Mouse (Mus musculus) liver, embryonic 13.5 days (tissue): ENCODE data around the gene Rad51c. TPM values are rescaled to one million over a fixed set of nuclear protein-coding genes. Genes with fewer than 3 reads are reported as not detected.
A peak's percentile ranks its signal among the peaks of the same experiment; 100 is the strongest.
"Not testable (repeated sequence)": the region's sequence is repeated elsewhere in the genome, so short reads cannot be mapped to it uniquely, and the experiment has no call there.

Experiments used
- ATAC-seq: fragments of 200-750 bp; cut with Nextera tagmentation; 2 replicates; pipeline ENCODE4 v1.8.0; 2017; ENCODE audit warnings: low read depth, mild to moderate bottlenecking, moderate number of reproducible peaks, moderate library complexity
- DNase-seq: peaks from one replicate; pipeline ENCODE4 v3.0.0; 2022
- H3K27ac ChIP-seq: fragments of 300-500 bp; sonication (generic); 2 replicates; pipeline ENCODE4 v1.5.1; 2015; ENCODE audit warnings: moderate library complexity, mild to moderate bottlenecking, inconsistent platforms
- H3K27me3 ChIP-seq: fragments of 300-500 bp; sonication (generic); 2 replicates; pipeline ENCODE4 v1.6.1; 2015; ENCODE audit warnings: mild to moderate bottlenecking, inconsistent platforms
- H3K36me3 ChIP-seq: fragments of 300-500 bp; sonication (generic); 2 replicates; pipeline ENCODE4 v1.6.1; 2015; ENCODE audit warnings: mild to moderate bottlenecking, inconsistent platforms
- H3K4me1 ChIP-seq: fragments of 300-500 bp; sonication (generic); replicated peaks from 2 replicates; pipeline ENCODE4 v1.6.1; 2015; ENCODE audit warnings: inconsistent platforms
- H3K4me2 ChIP-seq: fragments of 300-500 bp; sonication (generic); 2 replicates; pipeline ENCODE4 v1.6.1; 2015; ENCODE audit warnings: inconsistent platforms, mild to moderate bottlenecking, moderate library complexity
- H3K4me3 ChIP-seq: fragments of 300-500 bp; sonication (generic); replicated peaks from 2 replicates; pipeline ENCODE4 v1.5.1; 2015; ENCODE audit warnings: mild to moderate bottlenecking, inconsistent platforms
- H3K9ac ChIP-seq: fragments of 300-500 bp; sonication (generic); 2 replicates; pipeline ENCODE4 v1.6.1; 2015; ENCODE audit warnings: mild to moderate bottlenecking, inconsistent platforms
- H3K9me3 ChIP-seq: fragments of 300-500 bp; sonication (generic); replicated peaks from 2 replicates; pipeline ENCODE4 v1.6.1; 2016; ENCODE audit warnings: inconsistent platforms
- WGBS: fragments of 180-500 bp; shearing (Covaris S2); methylation state at CpG from one replicate; pipeline ENCODE4 v1.1.7; 2015; ENCODE audit not compliant: insufficient replicate concordance; 5-methylcytosine and 5-hydroxymethylcytosine counted together
- polyA plus RNA-seq: library from polyadenylated mRNA; unstranded; fragments of >200 nt; fragmentation: Nextera tagmentation; extraction: Ambion mirVana; gene quantifications from 2 replicates; pipeline ENCODE4 v1.2.1, GENCODE M21; 2015

Rad51c gene
- polyA plus RNA-seq, 1 experiment from 2014 or later: 5.0 TPM

DNA sequence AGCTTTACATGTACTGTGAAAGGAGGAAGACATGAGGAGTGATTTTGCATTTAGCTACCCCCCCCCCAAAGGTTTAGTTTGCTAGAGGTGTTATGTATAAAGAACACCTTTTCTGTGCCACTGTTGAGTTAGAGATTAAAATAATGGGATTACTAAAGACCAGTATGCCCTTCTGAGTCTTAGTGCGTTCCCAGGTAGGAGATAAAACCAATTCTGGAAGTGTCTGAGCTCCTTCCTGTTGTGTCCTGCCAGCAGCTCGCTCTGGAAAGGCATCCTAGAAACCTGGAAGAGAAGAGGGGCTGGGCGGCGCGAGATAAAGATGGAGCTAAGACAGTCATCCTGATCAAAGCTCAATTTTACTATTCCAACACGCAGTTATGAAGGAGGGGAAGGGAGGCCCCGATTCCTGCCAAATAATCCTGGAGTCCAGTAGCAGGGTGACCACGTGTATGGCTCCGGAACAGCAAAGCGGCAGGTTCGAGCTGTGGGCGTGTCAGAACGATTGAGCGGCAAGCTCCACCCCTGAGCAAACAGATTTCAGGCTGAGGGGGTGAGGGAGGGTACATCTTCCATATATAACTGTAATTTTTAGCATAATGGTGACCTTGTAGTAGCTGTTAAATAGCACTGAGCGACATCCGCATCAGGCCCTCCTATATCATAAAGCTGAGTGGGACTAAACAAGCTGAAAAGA, 40.1 kb upstream of the Rad51c start:
- ATAC-seq (no peak), DNase-seq (no peak)
- Histone ChIP-seq H3K27ac (peak overlapping the region; percentile 73; the same call in 1 of the 2 replicates), H3K4me3 (no peak overlapping the region), H3K27me3 (no peaks in the 10 kb centered on the region), H3K4me1 (peaks cover 40% of the 10 kb centered on the region), H3K4me2 (peak overlapping the region; percentile 41), H3K9me3 (no peaks in the 10 kb centered on the region), H3K9ac (peak overlapping the region; percentile 30), H3K36me3 (no peaks in the 10 kb centered on the region)
- WGBS: 10% methylated on average over 16 of the region's 16 CpGs

DNA sequence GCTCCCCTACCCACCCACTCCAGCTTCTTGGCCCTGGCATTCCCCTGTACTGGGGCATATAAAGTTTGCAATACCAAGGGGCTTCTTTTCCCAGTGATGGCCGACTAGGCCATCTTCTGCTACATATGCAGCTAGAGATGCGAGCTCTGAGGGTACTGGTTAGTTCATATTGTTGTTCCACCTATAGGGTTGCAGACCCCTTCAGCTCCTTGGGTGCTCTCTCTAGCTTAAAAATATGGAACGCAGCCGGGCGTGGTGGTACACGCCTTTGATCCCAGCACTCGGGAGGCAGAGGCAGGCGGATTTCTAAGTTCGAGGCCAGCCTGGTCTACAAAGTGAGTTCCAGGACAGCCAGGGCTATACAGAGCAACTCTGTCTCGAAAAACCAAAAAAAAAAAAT, 39.3 kb upstream of the Rad51c start:
- H3K27me3 ChIP-seq, H3K9me3 ChIP-seq, DNase-seq, H3K4me2 ChIP-seq, ATAC-seq, H3K4me3 ChIP-seq, H3K36me3 ChIP-seq: not testable (repeated sequence)
- Histone ChIP-seq H3K4me1 (peaks cover 37% of the 10 kb centered on the region), H3K9ac (0 out of 2 replicates have a peak overlapping the region, but pooled peaks have one; percentile 26), H3K27ac (peak overlapping the region; percentile 73)
- WGBS: 53% methylated on average over 10 of the region's 10 CpGs

DNA sequence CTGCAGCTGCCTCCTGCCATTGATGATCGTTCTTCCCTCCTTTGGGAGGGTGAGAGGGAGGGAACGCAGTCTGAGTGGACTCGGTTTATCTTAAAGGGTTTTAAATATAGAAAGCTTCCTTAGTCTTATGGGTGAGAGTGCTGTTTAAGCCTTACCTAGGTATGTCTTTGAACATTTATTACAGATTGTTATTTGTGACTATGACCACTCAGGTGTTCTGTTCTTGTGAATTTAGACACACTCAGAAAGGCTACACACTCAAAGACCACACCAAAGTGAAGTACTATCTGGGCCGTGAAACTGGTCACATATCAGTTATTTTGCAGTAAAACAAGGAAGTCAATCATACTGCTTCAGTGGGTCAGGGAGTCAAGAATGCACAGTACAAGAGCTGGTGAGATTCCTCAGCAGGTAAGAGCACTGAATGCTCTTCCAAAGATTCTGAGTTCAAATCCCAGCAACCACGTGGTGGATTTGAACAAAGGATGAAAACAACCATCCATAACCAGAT, 38.7 kb upstream of the Rad51c start:
- peak overlapping the region; percentile 76 for H3K27ac ChIP-seq
- DNase-seq (peak; percentile 74), ATAC-seq (peak; percentile 82; the same call in 1 of the 2 replicates)
- no peaks in the 10 kb centered on the region for H3K9me3 ChIP-seq
- no peak overlapping the region for H3K4me2 ChIP-seq
- H3K27me3 ChIP-seq: 0 out of 2 replicates have a peak, but pooled peaks cover 2% of the 10 kb centered on the region
- no peak overlapping the region for H3K4me3 ChIP-seq
- 0% methylated on average over 5 of the region's 5 CpGs for WGBS
- H3K36me3 ChIP-seq: no peaks in the 10 kb centered on the region
- 0 out of 2 replicates have a peak overlapping the region, but pooled peaks have one; percentile 26 for H3K9ac ChIP-seq
- peaks cover 37% of the 10 kb centered on the region for H3K4me1 ChIP-seq

DNA sequence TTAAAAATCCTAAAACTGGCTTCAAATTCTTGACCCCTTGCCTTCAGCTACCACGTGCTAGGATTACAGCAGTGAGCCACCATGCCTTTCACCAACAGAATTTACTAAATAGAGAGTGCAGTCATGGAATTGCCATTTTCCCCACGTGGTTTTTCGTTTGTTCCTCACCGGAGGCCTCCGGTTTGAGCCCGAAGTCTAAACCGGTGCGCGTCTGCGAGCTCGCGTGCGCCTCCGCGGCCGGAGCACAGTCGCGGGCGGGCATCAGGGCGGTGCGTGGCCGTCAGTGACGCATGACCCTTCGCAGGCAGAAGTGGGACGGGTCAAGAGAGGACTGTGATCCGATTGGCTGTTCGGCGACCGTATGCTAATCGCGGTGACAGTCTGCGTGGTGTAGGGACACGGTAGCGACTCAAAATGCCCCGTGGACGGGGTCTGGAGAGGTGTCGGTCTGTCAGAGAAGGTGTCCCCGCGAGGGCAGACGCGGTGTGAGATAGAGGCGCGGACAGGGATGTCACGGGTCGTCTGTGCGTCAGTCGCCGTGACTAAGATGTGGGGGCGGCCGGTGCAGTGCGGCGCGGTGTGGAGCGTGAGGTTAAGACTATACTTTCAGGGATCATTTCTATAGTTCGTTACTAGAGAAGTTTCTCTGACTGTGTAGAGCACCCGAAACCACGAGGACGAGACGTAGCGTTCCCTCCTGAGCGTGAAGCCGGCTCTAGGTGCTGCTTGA, 38.1 kb upstream of the Rad51c start:
- Histone ChIP-seq H3K4me1 (peaks cover 35% of the 10 kb centered on the region), H3K4me3 (peak overlapping the region; percentile 44), H3K9ac (peak overlapping the region; percentile 72), H3K4me2 (peak overlapping the region; percentile 69), H3K27ac (peak overlapping the region; percentile 55)
- H3K27me3 ChIP-seq, H3K36me3 ChIP-seq, H3K9me3 ChIP-seq: not testable (repeated sequence)
- peak; percentile 88 for DNase-seq
- peak; percentile 90 for ATAC-seq
- under 1% methylated on average over 33 of the region's 62 CpGs for WGBS

DNA sequence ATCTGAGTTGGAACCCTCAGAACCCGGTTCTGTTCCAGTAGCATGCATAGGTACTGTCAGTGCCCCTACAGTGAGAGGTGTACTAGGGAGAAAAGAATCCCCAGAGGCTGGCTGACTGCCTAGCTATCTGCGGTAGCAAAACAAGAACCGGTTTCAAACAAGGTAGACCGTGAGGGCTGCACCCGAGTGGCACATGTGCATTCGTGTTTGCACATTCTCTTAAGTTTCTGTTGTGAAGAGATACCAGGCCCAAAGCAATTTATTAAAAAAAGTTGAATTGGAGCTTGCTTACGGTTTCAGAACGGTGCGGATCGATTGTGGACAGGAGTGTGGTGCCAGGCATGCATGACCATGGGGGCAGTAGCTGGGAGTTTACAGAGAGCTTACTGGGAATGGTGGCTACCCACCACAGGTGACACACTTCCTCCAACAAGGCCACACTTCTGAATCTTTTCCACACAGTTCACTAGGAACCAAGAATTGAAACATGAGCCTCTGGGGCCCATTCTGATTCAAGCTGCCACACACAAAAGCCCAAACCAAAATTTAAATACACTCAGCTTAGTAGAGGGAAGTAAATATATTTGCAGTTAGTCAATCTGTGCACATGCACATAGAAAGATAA, 35.2 kb upstream of the Rad51c start:
- no peaks in the 10 kb centered on the region for H3K9me3 ChIP-seq
- no peak overlapping the region for H3K4me3 ChIP-seq
- WGBS: 79% methylated on average over 10 of the region's 10 CpGs
- H3K27ac ChIP-seq: no peak overlapping the region
- peaks cover 33% of the 10 kb centered on the region for H3K4me1 ChIP-seq
- no peak overlapping the region for H3K4me2 ChIP-seq
- no peaks in the 10 kb centered on the region for H3K36me3 ChIP-seq
- no peak overlapping the region for H3K9ac ChIP-seq
- no peak for DNase-seq
- 0 out of 2 replicates have a peak, but pooled peaks cover 2% of the 10 kb centered on the region for H3K27me3 ChIP-seq
- ATAC-seq: no peak

DNA sequence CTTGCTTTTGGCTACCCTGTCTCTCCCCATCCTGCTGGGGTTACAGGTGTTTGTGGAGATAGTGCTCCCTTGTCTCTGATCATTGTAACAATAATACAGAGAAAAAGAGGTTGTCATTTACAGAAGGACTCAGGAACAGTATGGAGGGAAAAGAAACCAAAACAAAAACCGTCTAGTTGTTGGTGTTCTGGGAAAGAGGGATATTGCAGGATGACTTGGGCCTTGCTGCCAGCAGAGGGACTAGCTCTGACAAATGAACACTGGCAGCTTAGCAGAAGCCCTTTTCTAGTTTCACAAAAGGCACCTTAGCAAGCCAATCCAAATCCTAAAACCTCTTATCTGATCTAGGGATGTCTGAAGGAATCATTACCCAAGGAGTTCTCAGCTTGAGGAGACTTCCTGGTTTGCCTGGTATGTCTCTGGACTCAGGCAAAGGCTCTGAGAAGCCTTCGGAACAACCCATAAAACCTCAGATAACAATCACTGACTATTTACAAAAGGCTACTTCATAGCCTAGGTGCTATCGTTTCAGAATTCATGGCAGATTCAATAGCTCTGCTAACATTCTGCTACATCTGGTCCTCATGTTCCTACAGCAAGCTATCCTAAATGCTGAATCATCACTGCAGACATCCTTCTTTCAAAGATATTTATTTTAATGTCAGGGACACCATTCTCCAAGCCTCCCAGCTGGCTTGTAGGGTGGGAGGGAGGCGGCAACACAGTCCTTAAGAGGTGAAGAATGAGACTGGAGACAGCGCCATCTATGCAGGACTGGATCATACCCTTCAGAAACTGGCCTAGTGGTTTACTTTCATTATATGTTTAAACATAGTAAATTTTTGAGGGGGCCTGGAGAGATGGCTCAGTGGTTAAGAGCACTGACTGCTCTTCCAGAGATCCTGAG, 31.8 kb upstream of the Rad51c start:
- WGBS: 46% methylated on average over 5 of the region's 5 CpGs
- no peaks in the 10 kb centered on the region for H3K36me3 ChIP-seq
- H3K4me3 ChIP-seq: no peak overlapping the region
- peaks cover 32% of the 10 kb centered on the region for H3K4me1 ChIP-seq
- DNase-seq: no peak
- 0 out of 2 replicates have a peak, but pooled peaks cover 2% of the 10 kb centered on the region for H3K27me3 ChIP-seq
- no peak overlapping the region for H3K4me2 ChIP-seq
- no peak overlapping the region for H3K27ac ChIP-seq
- no peak for ATAC-seq
- no peaks in the 10 kb centered on the region for H3K9me3 ChIP-seq
- no peak overlapping the region for H3K9ac ChIP-seq

DNA sequence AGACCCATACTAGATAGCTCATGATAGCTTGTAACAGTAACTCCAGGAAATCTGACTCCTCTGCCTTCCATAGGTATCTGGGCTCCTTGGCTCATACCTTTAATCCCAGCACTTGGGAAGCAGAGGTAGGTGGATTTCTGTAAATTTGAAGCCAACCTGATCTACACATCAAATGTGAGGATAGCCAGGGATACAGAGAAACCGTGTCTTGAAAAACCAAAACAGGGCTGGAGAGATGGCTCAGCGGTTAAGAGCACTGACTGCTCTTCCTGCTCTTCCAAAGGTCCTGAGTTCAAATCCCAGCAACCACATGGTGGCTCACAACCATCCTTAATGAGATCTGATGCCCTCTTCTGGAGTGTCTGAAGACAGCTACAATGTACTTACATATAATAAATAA, 30.4 kb upstream of the Rad51c start:
- H3K9ac ChIP-seq, DNase-seq, H3K9me3 ChIP-seq, H3K36me3 ChIP-seq, H3K4me2 ChIP-seq, ATAC-seq, H3K27me3 ChIP-seq, H3K4me3 ChIP-seq, H3K27ac ChIP-seq: not testable (repeated sequence)
- H3K4me1 ChIP-seq: peaks cover 29% of the 10 kb centered on the region
- 83% methylated on average over 2 of the region's 2 CpGs for WGBS

DNA sequence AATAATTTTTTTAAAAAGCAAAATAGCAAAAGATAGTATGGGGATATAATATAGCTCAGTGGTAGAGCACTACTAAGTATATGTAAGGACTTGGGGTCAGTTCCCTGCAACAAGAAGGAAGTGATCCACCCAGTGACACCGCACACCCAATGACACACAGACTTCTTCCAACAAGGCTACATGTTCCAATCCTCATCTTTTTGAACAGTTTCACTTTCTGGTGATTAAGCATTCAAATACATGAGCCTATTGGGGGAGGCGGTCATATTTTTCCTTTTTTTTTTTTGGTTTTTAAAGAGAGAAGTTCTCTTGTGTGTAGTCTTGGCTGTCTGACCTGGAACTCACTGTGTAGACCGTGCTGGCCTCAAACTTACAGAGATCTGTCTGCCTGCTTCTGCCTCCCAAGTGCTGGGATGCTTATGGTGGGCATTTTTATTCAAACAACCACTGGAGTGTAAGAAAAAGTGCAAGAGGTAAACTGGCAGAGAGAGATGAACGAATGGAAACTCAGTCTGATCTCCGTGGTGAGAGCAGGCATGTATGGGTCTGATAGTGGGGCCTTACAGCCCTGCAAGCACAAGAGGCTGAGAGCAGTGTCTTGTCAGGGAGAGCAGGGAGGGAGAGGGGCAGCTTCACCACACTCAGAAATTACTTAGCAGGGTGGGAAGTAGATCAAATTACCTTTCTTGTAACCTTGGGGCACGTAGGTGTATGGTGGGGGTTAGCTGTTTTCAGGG, 28.3 kb upstream of the Rad51c start:
- Histone ChIP-seq H3K27ac (peak overlapping the region; percentile 68), H3K4me1 (peaks cover 38% of the 10 kb centered on the region), H3K27me3 (no peaks in the 10 kb centered on the region), H3K9me3 (no peaks in the 10 kb centered on the region), H3K4me2 (no peak overlapping the region), H3K36me3 (no peaks in the 10 kb centered on the region), H3K4me3 (no peak overlapping the region), H3K9ac (peak overlapping the region; percentile 42; the same call in 1 of the 2 replicates)
- 39% methylated on average over 6 of the region's 6 CpGs for WGBS
- ATAC-seq (peak; percentile 86), DNase-seq (peak; percentile 32)

DNA sequence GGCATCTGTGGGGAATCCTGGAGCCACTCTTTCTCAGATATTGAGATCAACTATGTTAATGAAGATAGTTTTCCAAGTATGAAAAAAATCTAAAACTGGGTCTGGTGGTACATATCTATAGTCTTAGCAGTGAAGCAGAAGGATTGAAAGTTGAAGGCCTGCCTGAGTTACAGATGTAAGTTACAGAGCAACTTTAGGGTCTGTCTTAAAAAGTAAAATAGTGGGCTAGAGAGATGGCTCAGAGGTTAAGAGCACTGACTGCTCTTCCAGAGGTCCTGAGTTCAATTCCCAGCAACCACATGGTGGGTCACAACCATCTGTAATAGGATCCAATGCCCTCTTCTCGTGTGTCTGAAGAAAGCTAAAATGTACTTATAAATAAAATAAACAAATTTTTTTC, 27.7 kb upstream of the Rad51c start:
- 64% methylated on average over 1 of the region's 1 CpGs for WGBS
- no peak overlapping the region for H3K27ac ChIP-seq
- no peak for ATAC-seq
- DNase-seq: no peak
- H3K4me2 ChIP-seq: no peak overlapping the region
- H3K4me3 ChIP-seq: no peak overlapping the region
- no peak overlapping the region for H3K9ac ChIP-seq
- no peaks in the 10 kb centered on the region for H3K36me3 ChIP-seq
- peaks cover 44% of the 10 kb centered on the region for H3K4me1 ChIP-seq
- H3K9me3 ChIP-seq: no peaks in the 10 kb centered on the region
- H3K27me3 ChIP-seq: no peaks in the 10 kb centered on the region

DNA sequence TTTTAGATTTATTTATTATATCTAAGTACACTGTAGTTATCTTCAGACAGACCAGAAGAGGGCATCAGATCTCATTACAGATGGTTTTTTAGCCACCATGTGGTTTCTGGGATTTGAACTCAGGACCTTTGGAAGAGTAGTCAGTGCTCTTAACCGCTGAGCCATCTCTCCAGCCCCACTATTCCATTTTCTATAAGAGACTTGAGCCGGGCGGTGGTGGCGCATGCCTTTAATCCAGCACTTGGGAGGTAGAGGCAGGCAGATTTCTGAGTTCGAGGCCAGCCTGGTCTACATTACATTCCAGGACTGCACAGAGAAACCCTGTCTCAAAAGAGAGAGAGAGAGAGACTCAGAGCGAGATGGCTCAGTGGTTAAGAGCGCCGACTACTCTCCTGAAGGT, 27.1 kb upstream of the Rad51c start:
- H3K36me3 ChIP-seq, H3K27me3 ChIP-seq, H3K9me3 ChIP-seq, H3K4me3 ChIP-seq, H3K4me2 ChIP-seq, H3K9ac ChIP-seq, H3K27ac ChIP-seq, DNase-seq, ATAC-seq: not testable (repeated sequence)
- 85% methylated on average over 8 of the region's 8 CpGs for WGBS
- peaks cover 45% of the 10 kb centered on the region for H3K4me1 ChIP-seq
